Mouse (Mus musculus): ENCODE measurements at regions not wholly inside any gene's neighbourhood (a gene's known extent, or its start where the extent isn't known, plus 50 kb on each side); places are given as distances from the start of the nearest gene placed in this dataset.

DNA sequence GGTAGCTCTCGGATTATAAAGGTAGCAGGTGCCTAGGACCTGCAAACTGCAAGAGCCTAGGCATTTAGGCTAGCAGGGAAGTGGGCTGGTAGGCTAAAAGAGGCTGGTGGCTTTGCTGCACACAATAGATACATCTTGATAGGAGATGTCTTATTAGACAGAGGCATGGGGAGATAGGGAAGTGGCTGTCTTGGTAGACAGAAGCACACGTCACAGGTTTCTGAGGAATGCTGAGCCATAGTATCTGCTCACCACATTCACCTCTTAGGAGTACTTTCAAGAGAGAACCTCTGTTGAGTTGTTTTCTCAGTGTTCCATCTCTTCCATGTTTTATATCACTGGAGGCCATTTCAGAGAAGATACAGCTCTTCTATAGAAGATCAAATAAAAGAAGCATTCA is 89.8 kb upstream of the Fggy start:
- DNase-seq (ENCODE audit: low spot score in 2 of 2), result no peak

DNA sequence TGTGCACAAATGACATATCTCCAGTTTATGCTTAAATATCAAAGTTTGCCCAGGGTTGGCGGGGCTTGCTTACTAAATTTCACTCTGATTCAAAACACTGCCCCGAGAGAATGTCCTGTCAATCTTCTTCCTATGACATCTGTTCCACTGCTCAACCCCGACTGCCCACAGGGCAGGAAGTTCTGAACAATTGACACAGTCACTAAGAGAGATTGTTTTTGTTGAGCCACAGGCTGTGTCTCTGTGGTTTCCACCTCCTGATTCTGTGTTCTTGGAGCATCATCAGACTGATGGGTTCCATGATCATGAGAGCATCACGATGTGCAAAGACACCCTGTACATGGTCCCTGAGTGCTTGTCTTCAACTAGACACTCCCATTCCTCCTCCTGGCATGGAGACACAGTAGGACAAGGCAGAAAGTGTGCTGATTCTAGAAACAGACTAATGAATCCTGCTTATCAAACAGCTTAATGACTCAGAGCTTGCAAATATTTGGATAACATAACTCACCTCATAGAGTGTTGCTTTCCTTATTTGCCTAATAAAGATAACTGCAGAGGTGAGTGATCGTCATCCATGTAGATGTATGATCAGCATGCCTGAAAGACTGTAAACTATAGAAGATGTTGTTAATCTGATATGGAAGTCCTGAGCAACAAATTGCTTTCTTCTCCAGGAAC is 82.4 kb upstream of the Fggy start:
- no peak for DNase-seq (ENCODE audit: low spot score in 2 of 2)

DNA sequence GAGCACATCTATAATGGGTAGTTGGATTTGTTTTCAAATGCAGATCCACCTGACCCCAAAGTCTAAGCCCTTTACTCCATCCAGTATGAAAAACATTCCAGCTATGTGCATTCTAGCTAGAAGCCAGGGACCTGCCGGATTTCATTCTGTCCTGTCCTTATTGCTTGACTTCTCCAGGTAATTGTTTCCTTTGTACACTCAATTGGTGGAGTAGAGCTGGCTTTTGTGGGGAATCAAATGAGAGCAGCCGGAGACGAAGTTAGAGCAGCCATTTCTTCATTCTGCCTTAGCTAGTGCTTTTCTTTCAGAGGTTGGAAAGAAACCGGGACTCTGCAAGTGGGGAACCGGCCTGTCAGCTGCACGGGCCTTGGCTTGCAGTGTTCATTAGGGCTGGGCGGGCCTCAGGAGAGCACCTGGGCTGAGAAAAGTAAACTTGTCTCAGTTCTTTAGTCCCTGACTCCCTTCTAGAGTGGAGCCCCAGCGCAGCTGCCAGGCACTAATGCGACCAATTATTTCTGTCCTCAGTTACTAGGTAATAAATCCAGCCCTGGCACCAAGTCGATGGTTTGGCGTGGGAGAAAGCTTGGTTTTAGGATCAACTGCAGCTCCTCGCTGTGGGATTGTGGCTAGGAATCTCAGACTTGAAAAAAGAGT is 81.1 kb upstream of the Fggy start:
- DNase-seq (ENCODE audit: low spot score in 2 of 2), result no peak

DNA sequence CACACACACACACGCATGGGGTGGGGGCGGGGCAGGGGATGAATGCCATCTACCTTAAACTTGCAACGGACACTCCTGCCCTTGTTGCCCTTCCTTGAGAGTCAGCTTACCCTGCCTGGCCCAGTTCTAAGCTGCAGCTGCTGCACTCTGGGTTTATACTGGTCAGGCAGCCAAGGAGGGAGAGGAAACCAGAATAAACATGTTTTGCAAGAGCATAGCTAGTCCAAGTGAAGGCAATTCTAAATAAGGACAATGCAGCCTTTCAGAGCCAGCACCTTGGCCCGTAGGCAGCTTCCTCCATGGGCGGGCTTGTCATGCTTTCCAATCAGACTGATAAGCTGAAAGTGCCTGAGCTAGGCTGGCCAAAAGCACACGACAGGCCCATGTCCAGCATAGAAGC is 73.7 kb upstream of the Fggy start:
- DNase-seq (ENCODE audit: low spot score in 2 of 2), result peak; percentile 11 to 28

DNA sequence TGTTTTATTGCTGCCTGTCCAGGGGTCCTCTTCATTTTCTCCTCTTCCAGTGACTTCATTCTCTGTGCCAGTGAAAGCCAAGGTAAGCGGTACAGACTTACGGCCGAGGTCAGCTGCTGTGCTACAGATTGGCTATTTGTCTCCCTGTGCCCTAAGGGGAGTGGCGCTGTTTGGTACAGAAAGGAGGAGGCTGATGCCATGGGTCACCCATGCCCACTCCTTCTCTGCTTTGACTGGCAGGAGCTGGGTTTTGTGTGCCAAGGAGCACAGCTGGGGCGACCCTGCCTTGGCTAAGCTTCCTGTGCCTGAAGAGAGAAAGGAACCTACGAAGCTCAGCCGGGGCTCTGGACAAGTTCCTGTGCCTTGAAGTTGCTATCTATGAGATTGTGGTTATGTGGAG is 70.0 kb upstream of the Fggy start:
- no peak for DNase-seq (ENCODE audit: low spot score in 2 of 2)

DNA sequence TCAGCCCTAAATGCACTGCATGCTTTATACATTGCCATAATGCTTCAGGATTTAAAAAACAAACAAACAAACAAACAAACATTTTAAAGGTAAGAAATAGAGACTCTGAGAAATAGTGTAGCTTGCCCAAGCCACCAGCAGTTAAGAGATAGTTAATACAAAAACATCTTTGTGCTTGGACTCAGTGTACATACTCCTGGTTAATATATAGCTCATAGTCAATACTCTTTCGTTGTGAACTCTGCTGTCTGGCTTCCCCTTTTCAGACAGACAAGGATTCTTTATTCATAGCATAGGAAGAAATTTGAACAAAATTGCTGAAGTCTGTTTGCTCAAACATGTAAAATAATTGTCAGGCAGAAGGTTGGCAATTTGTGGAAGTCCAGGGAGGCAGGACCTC is 69.3 kb upstream of the Fggy start:
- no peak for DNase-seq (ENCODE audit: low spot score in 2 of 2)

DNA sequence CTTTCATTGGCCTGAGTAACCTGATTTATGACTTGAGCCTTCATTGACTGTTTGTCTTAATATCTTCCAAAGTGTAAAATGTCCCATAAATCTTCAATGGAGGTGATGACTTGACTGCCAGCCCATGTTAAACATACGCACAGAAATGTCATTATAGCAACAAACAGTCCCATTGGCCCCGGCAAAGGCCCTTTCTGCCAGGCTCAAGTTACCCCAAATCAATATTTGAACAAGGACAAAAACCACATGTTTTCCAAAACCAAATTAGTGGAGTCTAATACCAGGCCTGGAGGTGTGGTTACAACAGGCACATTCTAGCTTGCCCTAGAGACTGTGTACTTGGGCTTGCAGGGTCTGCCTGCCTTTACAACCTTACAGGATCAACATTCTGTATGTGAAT is 68.2 kb upstream of the Fggy start:
- no peak for DNase-seq (ENCODE audit: low spot score in 2 of 2)

DNA sequence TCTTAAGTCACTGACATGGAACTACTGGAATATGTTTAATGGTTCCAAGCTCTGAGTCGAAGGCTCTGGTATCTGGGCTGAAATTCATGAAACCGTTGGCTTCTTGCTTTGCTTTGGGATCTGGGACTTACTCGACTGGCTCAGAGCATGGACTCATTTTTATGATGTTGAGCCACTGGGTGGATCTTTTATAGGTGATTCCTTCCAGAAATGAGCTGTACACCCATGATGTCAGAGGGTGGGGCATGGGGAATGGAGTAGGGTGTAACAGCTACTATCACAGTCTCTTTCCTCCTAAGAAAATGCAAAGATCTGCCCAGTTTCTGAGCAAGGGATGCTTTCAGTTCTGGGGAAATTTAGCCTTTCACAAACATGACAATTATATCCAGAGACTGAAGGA is 57.0 kb upstream of the Fggy start:
- no peak for DNase-seq (ENCODE audit: low spot score in 2 of 2)

DNA sequence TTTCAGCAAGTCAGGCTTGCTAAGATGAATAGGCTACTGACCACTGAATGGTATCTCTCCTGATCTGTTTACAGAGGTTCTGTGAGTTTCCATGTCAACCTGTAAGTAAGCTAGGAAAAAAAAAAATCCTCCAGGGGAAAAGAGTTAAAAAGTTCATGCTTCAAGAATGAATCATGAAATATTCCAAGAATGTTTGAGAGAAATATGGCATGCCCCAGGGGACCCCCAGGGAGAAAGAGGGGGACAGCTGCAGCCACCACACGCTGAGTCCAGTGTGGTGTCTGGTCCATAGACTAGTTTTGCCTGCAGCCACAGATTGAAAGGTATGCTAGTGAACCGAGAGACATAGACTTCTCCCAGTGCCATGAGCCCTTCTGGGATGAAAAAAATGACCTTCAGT is 56.1 kb upstream of the Fggy start:
- no peak for DNase-seq (ENCODE audit: low spot score in 2 of 2)

DNA sequence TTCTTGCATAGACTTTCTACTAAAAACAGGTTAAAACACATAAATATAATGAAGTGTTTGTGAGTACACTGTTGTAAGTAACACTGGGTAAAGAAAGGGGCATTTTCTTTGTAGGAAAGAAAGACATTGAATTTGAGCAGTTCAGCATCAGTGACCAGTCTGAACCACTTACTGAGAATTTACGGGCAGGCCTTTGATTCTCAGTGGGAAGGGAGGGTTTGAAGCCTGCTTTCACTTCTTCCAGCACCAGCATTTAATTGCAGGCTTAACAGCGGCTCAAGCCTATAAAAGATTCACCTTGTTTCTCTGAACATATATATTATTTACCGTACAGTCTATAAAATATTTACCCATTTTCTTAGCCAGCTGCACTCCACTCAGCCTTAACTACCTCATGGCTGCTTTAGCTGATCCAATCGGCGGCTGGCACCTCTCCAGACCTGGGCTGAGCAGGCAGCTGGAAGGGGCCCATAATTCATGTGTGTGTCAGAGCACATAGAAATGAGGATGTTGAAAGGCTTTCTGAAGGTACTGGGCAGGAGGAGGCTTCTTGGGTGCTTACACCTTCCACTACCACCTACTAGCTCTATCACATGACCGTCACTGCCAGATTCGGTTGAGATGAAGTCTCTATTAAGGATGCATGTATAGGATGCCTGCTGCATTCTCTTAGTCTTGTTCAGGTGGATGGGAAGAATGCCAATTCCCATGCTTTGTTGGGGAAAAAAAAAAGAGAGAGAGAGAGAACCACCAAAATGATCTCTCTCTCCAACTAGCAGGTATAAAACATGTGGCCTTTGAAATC is 50.0 kb upstream of the Fggy start:
- peak; percentile 15 to 26 for DNase-seq (ENCODE audit: low spot score in 2 of 2)

Data from adrenal gland, adult 18-20 months (tissue).